Mouse (Mus musculus) adrenal gland, postnatal 4 days (tissue): Measurements from ENCODE around the gene Alox5ap. TPM values are rescaled to one million over a fixed set of nuclear protein-coding genes. Genes with fewer than 3 reads are reported as not detected.

Source experiments
- microRNA-seq: library from miRNA; unstranded; fragments of <30 nt; microRNA quantifications from one replicate; pipeline ENCODE4 v1.2.0, GENCODE M21; 2021
- total RNA-seq, 2 experiments: library from RNA; stranded (reverse); gene quantifications; 2 replicates each; pipeline ENCODE4 v1.2.3; 2021

Alox5ap gene
- total RNA-seq, 2 experiments from 2014 or later: 9.6 to 12.8 TPM

Small RNA genes within 50 kb of the gene (microRNA-seq; reads per million reads assigned to microRNA genes)
- not detected for gene Gm24105

Other genes starting within 250 kb of the Alox5ap start
- gene Uspl1, start 80.4 kb upstream of the Alox5ap start, total RNA-seq: 10 to 100 TPM; 38.9 to 39.9 TPM
- gene Hmgb1, start 80.3 kb upstream of the Alox5ap start, total RNA-seq: 100 to 1,000 TPM; 314 to 324 TPM
- 1 to 10 TPM; 4.5 to 5.3 TPM for gene Medag, start 147.0 kb downstream of the Alox5ap start, total RNA-seq
- gene Tex26, start 174.9 kb downstream of the Alox5ap start, total RNA-seq: under 1 TPM; 0.31 to 0.51 TPM